Mouse (Mus musculus): ENCODE data around the gene Gm21969.

DNA sequence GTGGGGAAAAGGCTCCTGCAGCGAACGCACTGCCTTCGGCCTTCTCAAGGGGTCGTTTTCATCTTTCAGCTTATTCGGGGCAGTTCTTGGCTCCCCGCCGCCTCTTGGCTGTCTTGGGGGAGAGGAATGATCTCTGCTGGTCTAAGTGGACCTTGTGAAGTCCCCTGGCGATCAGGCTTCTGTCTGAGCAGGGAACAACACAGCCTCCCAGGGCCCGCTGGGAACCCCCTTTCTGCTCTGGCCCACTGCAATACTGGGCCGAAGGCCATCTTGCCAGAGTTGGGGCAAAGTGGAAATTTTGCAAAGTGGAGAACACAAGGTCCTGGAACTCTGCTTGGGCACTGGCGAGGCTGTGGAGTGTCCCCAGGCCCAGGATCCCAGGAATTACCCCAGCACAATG lies 18.3 kb upstream of the Gm21969 start:
- TF ChIP-seq CTCF (IDR thresholded peaks at IDR 0.05; ENCODE audit: control insufficient read depth, insufficient read depth, insufficient read length) (no peak), MAX (IDR thresholded peaks at IDR 0.05) (no peak), FOSL1 (IDR thresholded peaks at IDR 0.05; ENCODE audit: insufficient read depth, low read length, poor library complexity, severe bottlenecking) (no peak), CEBPB (IDR thresholded peaks at IDR 0.05; ENCODE audit: low read depth) (no peak)

Data from C2C12 (cell line).